ENCODE assay signal across 9 mouse cellular contexts in the genomic region with DNA sequence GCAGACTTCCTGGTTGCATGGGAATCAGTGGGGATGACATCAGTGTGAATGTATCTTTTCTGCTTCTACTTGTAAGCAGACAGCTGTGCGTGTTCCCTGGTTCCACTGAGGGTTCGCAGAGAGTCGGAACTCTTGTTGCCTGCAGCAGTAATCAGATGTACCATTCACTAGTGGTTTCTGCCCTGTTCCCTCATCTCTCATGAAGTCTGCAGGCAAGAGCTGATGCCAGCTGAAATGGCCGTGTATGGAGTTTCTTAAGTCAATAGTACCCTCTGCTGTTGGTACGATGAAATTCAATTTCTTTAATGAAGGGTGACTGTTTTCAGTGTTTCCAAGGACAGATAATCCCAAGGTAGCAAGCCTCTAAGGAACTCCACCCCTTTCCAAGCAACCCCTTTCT. TPM values are rescaled to one million over a fixed set of nuclear protein-coding genes. Genes with fewer than 3 reads are reported as not detected.
A peak's percentile ranks its signal among the peaks of the same experiment; 100 is the strongest.
DNase-seq lines count a peak whose midpoint lies in the region; ATAC-seq lines count a peak whose summit lies in the region.
"Had no signal": no experiment of that assay in that cellular context is flagged by ENCODE, and none has a peak within 500 bp of the region (broad histone marks: within the 10 kb centered on the region; RNA-seq: fewer than 3 reads in every experiment).

No protein-coding gene starts in this region.

- 55% methylated on average over 5 of the region's 5 CpGs for WGBS in neural tube, embryonic 14.5 days
- WGBS in neural tube, embryonic 15.5 days: 53% methylated on average over 5 of the region's 5 CpGs

- peak; percentile 29 to 80 for DNase-seq in adrenal gland, adult (ENCODE audit: inconsistent age in 2 of 2, low spot score in 1 of 2)
- no peak for DNase-seq in adrenal gland, postnatal 4 days (ENCODE audit: low spot score in 2 of 2)
- DNase-seq in neural tube, embryonic 10.5 days (ENCODE audit: extremely low spot score, low spot score): no peak
- DNase-seq in frontal cortex, postnatal 25 days (ENCODE audit: low spot score in 2 of 2): peak; percentile 13 to 18
- DNase-seq in layer of hippocampus, postnatal 10 days (ENCODE audit: low spot score in 2 of 2): peak; percentile 45 to 48

- peak; percentile 89 for ATAC-seq in neural tube, embryonic 14.5 days (ENCODE audit: low read depth)
- ATAC-seq in neural tube, embryonic 15.5 days (ENCODE audit: low FRiP score): peak; percentile 84
- ATAC-seq in granulocyte monocyte progenitor cell, adult 5-6 weeks (replicated peaks; ENCODE audit: poor library complexity, severe bottlenecking): no peak

- H3K9me3 ChIP-seq in neural tube, embryonic 14.5 days (ENCODE audit: control insufficient read depth, low read length): no peaks in the 10 kb centered on the region
- H3K9me3 ChIP-seq in neural tube, embryonic 15.5 days (replicated peaks): no peaks in the 10 kb centered on the region
- H3K9me3 ChIP-seq: embryonic facial prominence, embryonic 12.5 days had no signal

- no peaks in the 10 kb centered on the region for H3K4me1 ChIP-seq in neural tube, embryonic 14.5 days (ENCODE audit: control insufficient read depth, insufficient read depth, low read length)
- peaks cover 4% of the 10 kb centered on the region; the same call in 1 of the 2 replicates for H3K4me1 ChIP-seq in neural tube, embryonic 15.5 days
- H3K4me1 ChIP-seq: embryonic facial prominence, embryonic 12.5 days had no signal

- no peak overlapping the region for H3K4me2 ChIP-seq in neural tube, embryonic 14.5 days (ENCODE audit: low read depth, low read length)
- H3K4me2 ChIP-seq in neural tube, embryonic 15.5 days: no peak overlapping the region
- H3K4me2 ChIP-seq: embryonic facial prominence, embryonic 12.5 days had no signal

- H3K27me3 ChIP-seq in neural tube, embryonic 14.5 days (ENCODE audit: control insufficient read depth, insufficient read depth, low read length): no peaks in the 10 kb centered on the region
- no peaks in the 10 kb centered on the region for H3K27me3 ChIP-seq in neural tube, embryonic 15.5 days (replicated peaks)
- H3K27me3 ChIP-seq: embryonic facial prominence, embryonic 12.5 days had no signal

- H3K36me3 ChIP-seq in neural tube, embryonic 14.5 days (ENCODE audit: control insufficient read depth, insufficient read depth, low read length): no peaks in the 10 kb centered on the region
- H3K36me3 ChIP-seq in neural tube, embryonic 15.5 days: no peaks in the 10 kb centered on the region
- H3K36me3 ChIP-seq: embryonic facial prominence, embryonic 12.5 days had no signal

- H3K4me3 ChIP-seq in neural tube, embryonic 14.5 days (ENCODE audit: low read depth, low read length): no peak overlapping the region
- no peak overlapping the region for H3K4me3 ChIP-seq in neural tube, embryonic 15.5 days (replicated peaks)
- H3K4me3 ChIP-seq: embryonic facial prominence, embryonic 12.5 days had no signal

- H3K27ac ChIP-seq in neural tube, embryonic 14.5 days (ENCODE audit: low read depth, low read length): no peak overlapping the region
- no peak overlapping the region for H3K27ac ChIP-seq in neural tube, embryonic 15.5 days (replicated peaks)
- H3K27ac ChIP-seq: embryonic facial prominence, embryonic 12.5 days had no signal

- H3K9ac ChIP-seq in neural tube, embryonic 14.5 days (replicated peaks; ENCODE audit: low read depth, low read length): no peak overlapping the region
- H3K9ac ChIP-seq in neural tube, embryonic 15.5 days (replicated peaks): no peak overlapping the region
- H3K9ac ChIP-seq: embryonic facial prominence, embryonic 12.5 days had no signal

RNA-seq across cellular contexts. Expression of a gene that starts 38.4 kb away (rescaled TPM):
- total RNA-seq in adrenal gland, postnatal 4 days (2021): 10 to 100 TPM; 37.6 to 41.7 TPM
- 8.2 and 11.3 TPM in 2 replicates for polyA plus RNA-seq in neural tube, embryonic 14.5 days (2014; fragmentation: Nextera tagmentation; extraction: Ambion mirVana)
- total RNA-seq in layer of hippocampus, postnatal 10 days (2021): 10 to 100 TPM in 1 of 2 experiments, 1 to 10 TPM in 1; 8.4 to 11.0 TPM
- polyA plus RNA-seq in neural tube, embryonic 15.5 days (2015; fragmentation: Nextera tagmentation; extraction: Ambion mirVana): 9.0 and 11.8 TPM in 2 replicates
- total RNA-seq in granulocyte monocyte progenitor cell, adult 5-6 weeks (2014; fragmentation: Nextera tagmentation): 1.5 TPM in 1 of 2 replicates, not detected in the other
- total RNA-seq in granulocyte monocyte progenitor cell, adult 5-6 weeks (2017): 1.0 and 4.4 TPM in 2 replicates

Comparison
In these comparisons a context has a peak if more than half of its experiments do, and no peak if none do; other contexts are left out.
1. DNase-seq: peak in adrenal gland, adult (2 of 2), frontal cortex, postnatal 25 days (2 of 2) and layer of hippocampus, postnatal 10 days (2 of 2); none in adrenal gland, postnatal 4 days (0 of 2) and neural tube, embryonic 10.5 days (single experiment).